Mouse (Mus musculus) urinary bladder, postnatal 36 days (tissue): Measurements from ENCODE around the gene Chsy1.
A peak's percentile ranks its signal among the peaks of the same experiment; 100 is the strongest.

Experiments
- DNase-seq, 2 experiments: peaks; one replicate each; pipeline ENCODE4 v3.0.0; 2022; ENCODE audit warnings: low spot score in 2 of 2, mixed read lengths in 1 of 2

Chsy1 gene

GRCm38 (mm10) chr7:66108961-66109854 lies at the start of gene Chsy1:
TSS of gene Chsy1 (plus strand) at chr7:66109515.
- peak; percentile 81 to 85 for DNase-seq

- peak; percentile 84 to 87 for DNase-seq
Measured at GRCm38 (mm10) chr7:66060066-66060956, 49.0 kb upstream of the Chsy1 start.

GRCm38 (mm10) chr7:66061057-66061456 lies 48.3 kb upstream of the Chsy1 start:
- DNase-seq = no peak

GRCm38 (mm10) chr7:66076411-66076810 lies 32.9 kb upstream of the Chsy1 start:
- no peak for DNase-seq

DNA sequence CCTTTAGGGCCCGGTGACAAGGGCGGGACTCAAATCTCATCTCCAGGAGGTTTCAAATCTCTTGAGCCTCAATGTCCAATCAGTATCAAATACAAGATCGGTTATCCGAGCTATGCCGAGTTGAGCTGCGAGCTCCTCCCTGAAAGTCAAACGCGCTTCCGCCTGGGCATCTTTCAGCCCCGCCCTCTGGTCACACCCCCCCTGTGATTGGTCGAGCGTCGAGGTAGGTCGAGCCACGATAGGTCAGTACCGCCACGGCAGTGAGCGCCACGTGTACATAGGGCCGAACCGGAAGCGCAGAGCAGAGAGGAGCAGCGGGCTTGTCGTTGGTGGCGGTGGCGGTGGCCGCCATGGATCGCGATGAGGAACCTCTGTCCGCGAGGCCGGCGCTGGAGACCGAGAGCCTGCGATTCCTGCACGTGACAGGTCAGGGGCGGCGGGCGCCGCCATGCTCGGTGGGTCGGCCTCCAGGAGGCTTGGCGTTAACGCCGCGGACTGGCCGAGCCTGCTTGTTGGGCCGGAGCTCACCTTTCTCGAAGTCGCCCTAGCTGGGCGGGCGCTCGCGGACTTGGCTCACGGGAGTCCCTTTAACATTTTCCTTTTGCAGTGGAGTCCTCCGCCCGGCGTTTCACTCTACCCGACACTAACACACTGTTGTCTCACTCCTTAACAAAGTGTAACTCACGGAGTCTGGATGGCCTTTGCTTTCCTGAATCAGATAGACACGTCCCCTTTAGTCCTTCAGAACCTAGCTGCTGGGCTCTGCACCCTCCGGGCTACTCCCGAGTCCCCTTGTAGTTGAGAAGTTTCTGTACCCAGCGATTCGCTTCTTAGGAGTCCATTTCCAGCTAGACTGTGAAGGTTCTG lies 29.7 kb upstream of the Chsy1 start, which contains the start of gene Selenos:
TSS of gene Selenos (plus strand) at position 286 of the 867 bp plus-strand sequence.
- DNase-seq = peak; percentile 95 to 97

GRCm38 (mm10) chr7:66080231-66080613 lies 29.1 kb upstream of the Chsy1 start:
- DNase-seq = no peak

DNA sequence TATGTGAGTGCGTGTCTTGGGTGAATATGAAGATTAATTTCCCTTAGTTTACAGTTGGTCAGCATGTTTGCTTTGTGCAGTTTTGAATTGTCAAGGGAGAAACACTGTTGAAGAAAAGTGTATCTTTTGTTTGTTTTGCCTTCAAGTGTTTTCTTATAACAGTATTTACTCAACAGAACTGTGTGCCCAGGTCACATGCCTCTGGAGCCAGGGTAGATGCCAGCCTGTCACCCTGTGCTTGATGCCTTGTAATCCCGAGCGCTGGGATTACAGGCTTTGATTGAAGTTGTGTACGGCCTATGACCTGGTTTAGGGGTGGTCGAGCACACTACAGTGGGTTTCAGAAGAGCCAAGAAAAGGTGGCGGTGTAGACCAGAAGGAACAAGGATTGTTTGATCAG lies 25.6 kb upstream of the Chsy1 start:
- DNase-seq = no peak

DNA sequence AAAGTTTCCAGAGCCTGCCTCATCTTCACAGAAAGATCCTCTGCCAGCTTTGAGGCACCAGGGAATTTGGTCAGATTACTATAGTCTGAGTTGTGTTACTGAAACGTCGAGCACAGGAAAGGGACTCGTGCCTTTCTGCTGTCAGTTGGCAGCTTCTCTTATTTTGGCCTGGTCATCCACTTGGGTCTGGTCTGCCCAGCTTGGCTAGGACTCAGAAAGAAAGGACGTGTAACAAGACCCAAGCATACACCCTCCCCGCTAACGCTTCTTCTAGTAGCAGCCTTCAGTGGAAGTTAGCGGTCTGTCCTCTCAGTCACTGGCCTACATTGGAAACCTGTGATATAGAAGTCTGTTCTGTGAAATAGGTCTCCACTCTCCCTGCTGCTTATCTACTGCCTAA lies 24.8 kb upstream of the Chsy1 start:
- peak in 1 of 2 experiments; percentile 7 for DNase-seq

GRCm38 (mm10) chr7:66087652-66088051 lies 21.7 kb upstream of the Chsy1 start:
- DNase-seq = no peak

DNA sequence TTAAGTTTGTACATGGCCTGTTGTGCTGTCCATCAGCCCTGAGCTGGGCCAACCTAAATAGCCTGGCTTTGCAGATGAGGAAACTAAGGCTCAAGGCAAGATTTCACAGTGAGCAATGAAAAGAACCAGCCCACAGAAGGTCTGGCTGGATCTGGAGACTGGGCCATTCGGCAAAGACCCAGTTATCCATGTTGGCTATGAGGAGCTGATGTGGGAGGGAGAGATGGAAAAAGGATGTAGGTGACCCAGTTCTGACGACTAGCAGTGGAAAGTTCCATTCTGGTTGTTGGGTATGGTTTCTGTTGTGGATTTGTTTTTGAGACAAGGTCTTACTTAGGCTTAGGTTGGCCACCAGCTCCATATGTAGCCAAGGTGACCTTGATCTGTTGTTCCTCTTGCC lies 21.2 kb upstream of the Chsy1 start:
- no peak for DNase-seq

GRCm38 (mm10) chr7:66090676-66091190 lies 18.6 kb upstream of the Chsy1 start:
- DNase-seq = no peak

DNA sequence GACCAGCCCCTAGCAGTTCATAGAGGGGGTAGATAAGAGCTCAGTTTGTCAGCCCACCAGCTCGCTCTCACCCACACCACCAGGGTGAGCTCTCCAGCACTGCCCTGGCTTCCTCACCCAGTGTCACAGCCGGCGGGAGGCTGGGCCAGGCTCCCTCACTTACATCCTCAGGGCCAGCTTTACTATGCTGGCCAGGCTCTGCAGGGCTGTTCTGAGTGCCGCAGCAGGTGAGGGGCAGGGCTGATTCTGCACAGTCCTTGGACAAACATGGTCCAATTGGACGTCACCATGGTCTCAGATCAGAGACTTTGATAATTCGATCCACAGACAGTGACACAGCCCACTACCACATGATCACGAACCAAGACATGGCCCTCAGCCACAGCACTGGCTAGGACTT lies 17.8 kb upstream of the Chsy1 start:
- no peak for DNase-seq

- no peak for DNase-seq
Measured at GRCm38 (mm10) chr7:66092656-66093055, 16.7 kb upstream of the Chsy1 start.

- no peak for DNase-seq
Measured at GRCm38 (mm10) chr7:66094141-66094540, 15.2 kb upstream of the Chsy1 start.

- no peak for DNase-seq
Measured at GRCm38 (mm10) chr7:66098803-66099202, 10.5 kb upstream of the Chsy1 start.

GRCm38 (mm10) chr7:66101866-66102265 lies 7.4 kb upstream of the Chsy1 start:
- no peak for DNase-seq

DNA sequence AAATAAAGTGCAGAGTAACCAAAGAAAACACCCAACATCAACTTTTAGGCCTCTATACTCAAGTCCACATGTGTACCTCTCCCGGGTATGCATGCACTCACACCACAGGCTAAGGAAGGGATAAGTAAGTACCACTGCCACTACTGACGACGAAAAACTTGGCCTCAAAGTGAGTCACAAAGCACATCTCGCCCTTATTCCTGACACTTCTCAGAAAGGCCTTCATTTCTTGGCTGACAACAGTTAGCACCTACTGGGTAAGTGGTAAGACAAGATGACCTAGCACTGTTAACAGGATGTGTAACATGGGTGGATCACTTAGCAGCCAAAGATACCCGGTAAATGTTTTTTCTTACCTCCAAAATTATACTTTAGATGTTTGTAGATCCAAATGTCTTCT lies 4.8 kb upstream of the Chsy1 start:
- no peak for DNase-seq

DNA sequence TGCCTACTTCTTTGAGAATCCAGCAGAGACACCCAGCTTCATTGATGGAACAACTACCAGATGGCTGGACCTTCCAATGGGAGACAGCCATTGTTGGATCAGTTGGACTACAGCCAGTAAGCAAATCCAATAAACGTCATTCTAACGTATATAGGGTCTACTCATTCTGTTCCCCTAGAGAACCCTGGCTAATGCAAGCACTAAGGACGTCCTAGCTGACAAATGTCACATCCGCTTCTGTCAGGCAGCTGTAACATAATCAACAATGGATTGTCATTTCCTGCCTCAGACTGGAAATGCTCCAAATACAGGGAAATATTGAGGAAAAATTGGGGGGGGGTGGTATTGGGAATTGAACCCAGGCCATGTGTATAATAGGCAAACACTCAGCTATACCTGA lies 3.5 kb upstream of the Chsy1 start:
- DNase-seq = no peak

GRCm38 (mm10) chr7:66106581-66107056 lies 2.7 kb upstream of the Chsy1 start:
- DNase-seq = no peak

DNA sequence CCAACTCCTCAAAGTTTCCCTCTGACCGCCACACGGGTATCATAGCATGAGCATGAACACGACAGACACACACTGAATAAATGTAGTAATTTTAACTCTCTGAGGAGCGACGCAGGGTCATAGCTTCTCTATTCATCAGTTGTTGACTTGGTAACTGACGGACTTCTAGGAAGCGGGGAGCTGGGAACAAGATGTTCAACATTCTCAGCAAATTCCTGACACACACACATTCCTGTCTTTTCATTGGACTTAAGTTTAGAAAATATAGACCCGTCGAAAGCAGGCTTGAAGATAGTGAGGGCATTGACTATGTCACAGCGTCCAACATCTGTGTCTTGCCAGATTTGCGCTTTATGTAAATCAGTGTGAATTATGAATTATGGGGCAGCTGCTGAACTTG lies 2.1 kb upstream of the Chsy1 start:
- no peak for DNase-seq

GRCm38 (mm10) chr7:66107930-66108329 lies 1.4 kb upstream of the Chsy1 start:
- no peak for DNase-seq
